Mouse (Mus musculus) liver, adult 2 months (tissue): ENCODE measurements at regions not wholly inside any gene's neighbourhood (a gene's known extent, or its start where the extent isn't known, plus 50 kb on each side); places are given as distances from the start of the nearest gene placed in this dataset.

Experiments used
- CTCF ChIP-seq: fragments of 200-500 bp; IDR thresholded peaks from 2 replicates; pipeline ENCODE4 v1.5.1; 2011; ENCODE audit warnings: low read depth, low read length, control low read depth
- POLR2A ChIP-seq: fragments of 200-500 bp; IDR thresholded peaks from 2 replicates; pipeline ENCODE4 v1.6.1; 2011; ENCODE audit warnings: low read length, control low read depth; ENCODE audit not compliant: insufficient read depth; ENCODE audit errors: extremely low read depth

GRCm38 (mm10) chr12:77867947-77868495, 326.0 kb upstream of the Gm6657 start:
- no peak for TF ChIP-seq CTCF
- TF ChIP-seq POLR2A = no peak
